Mouse (Mus musculus) kidney, adult 18-20 months (tissue): ENCODE data around the gene Lztr1.
A peak's percentile ranks its signal among the peaks of the same experiment; 100 is the strongest.
"Not testable (repeated sequence)": the region's sequence is repeated elsewhere in the genome, so short reads cannot be mapped to it uniquely, and the experiment has no call there.

Experiments
- DNase-seq: peaks from one replicate; pipeline ENCODE4 v3.0.0; 2021

Lztr1 gene

GRCm38 (mm10) chr16:17508031-17508430 is 457 bp upstream of the Lztr1 start:
- DNase-seq, result not testable (repeated sequence)

DNA sequence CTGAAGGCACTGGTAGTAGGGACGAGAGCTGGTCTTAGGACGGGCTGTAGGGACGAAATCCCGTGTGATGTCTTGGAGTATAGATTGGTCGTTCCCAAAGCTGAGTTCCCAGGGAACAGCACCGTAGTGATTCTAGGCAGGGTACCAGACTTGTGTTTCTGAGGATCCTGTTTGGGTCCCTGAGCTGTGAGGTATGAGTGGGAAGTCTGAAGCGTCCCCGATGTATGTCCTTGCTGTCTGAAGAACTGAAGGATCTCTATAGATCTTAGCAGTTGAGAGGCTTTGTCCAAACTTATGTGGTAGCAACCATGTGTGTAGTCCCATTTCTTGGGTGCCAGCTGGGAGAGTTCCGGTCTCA is 731 bp downstream of the Lztr1 start:
- DNase-seq, result no peak

- no peak for DNase-seq
Measured at GRCm38 (mm10) chr16:17510143-17510542, 1.7 kb downstream of the Lztr1 start.

DNA sequence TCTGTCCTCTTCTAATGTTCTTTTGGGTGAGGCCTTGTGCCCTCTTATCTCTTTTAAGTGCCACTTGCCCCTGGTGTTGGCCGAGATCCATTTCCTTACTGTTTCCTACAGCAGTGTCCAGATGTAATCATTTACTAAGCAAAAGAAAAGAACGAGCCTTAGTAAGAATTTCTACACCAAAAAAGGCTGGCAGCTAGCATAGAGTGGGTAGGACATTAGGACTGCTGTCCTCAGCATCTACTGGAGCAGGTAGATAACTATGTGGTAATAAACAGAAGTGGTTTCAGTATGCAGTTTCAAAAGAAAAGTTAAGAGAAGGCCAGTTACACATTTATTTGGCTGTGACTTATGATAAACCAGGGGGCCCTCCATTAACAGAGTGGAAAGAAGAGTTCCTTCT is 2.2 kb downstream of the Lztr1 start:
- no peak for DNase-seq

DNA sequence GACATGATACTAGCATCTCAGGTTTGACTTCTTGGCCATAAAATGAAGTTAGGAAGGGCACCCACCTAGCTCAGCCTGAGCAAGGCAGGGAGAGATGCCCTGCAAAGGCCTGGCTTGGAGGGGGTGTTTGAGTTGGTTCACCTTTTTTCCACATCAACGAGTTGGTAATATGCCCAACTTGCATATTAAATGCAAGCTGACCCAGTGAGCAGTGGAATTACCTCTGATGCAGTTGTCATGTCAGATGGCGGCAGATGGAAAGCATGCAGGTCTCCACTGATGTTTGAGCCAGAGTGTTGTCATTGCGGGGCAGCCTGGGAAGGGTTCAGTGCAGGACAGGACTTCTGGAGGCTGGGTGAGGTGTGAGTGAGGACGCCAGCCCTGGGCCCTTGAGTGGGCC is 2.9 kb downstream of the Lztr1 start:
- no peak for DNase-seq

- DNase-seq, result no peak
Measured at GRCm38 (mm10) chr16:17518910-17519309, 10.4 kb downstream of the Lztr1 start.

DNA sequence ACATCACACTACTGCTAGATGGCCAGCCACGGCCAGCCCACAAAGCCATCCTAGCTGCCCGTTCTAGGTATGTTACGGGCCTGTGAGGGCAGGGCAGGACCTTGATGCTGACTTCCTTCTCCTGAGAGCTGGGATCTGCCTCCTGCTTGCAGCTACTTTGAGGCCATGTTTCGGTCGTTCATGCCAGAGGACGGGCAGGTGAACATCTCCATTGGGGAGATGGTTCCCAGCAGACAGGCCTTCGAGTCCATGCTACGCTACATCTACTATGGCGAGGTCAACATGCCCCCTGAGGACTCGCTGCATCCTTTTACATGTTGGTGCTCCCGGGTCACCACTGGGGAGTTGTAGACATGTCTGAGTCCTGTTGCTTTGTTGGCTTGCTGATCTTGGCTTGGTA is 15.7 kb downstream of the Lztr1 start:
- no peak for DNase-seq

- no peak for DNase-seq
Measured at GRCm38 (mm10) chr16:17525524-17525923, 17.0 kb downstream of the Lztr1 start.

GRCm38 (mm10) chr16:17526223-17526622 is 17.7 kb downstream of the Lztr1 start:
- DNase-seq, result peak; percentile 41

DNA sequence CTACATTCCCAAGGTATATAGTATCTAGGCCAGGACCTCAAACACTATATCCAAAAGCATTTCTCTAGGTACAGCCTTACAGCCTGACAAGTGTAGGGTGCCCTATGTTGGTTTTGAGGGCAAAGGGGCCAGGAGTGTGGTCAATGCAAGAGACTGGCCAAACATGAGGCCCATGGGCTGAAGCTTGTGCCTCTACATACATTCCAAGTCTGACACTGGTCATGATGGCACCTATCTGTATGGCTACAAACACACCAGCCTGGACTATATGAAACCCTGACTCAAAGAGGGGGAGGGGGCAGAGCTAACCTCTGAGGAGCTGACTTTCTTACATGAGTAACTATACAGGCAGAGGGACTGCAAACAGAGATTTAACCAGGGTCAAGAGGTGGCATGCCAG is 19.1 kb downstream of the Lztr1 start:
- no peak for DNase-seq

- DNase-seq, result no peak
Measured at GRCm38 (mm10) chr16:17528276-17528675, 19.8 kb downstream of the Lztr1 start.

GRCm38 (mm10) chr16:17529981-17530586 is 21.6 kb downstream of the Lztr1 start:
- DNase-seq, result no peak

DNA sequence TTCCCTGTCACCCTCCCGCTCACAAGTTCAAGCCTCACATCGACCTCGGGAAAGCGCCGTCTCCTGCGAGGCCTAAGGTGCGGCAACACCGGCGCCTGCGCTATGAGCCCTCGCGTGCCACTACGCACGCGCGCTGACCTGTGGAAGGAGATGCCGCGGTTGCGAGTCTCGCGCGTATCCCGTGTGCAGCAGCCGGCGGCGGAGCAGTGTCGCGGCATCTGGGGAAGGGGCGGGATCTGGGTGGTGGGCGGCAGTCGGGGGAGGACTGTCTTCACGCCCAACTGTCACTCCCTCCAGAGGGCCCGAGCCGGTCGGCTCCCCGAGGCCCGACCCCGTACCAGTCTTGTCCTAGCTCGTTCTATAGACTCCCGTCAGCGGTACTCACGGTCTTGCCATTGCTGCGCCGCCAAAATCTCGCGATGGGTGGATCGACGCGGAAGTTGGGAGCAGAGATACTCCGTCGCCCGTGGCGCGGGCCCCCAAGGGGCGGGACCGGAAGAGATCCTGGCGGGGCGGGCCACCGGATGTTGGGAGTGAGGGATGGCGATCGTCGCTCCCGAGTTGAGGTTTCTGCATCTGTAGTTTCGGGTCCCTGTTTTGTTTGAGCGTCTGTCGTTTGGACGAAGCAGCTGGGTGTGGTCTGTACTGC is 22.3 kb downstream of the Lztr1 start, which contains the start of gene Thap7:
Gene Thap7 (minus strand): TSS at position 497 of the 649 bp plus-strand sequence.
- DNase-seq, result peak; percentile 97

DNA sequence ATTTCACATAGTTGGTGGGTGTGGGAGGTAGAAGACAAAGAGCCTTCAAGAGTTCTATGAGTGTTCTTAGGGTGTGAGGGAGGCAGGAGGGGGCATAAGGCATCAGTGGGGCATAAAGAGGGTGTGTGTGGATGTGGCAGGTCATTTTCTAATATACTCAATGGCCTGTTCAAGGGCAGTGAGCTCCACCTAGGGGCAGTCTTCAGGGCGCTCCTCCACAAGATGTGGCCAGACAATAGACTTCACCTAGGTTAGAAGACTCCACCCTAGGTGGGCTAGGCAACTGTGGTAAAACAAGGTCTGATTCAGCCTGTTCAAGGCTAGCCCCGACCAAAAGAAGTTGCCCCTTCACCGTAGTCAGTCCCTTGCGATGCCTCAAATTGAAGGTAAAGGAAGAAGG is 23.8 kb downstream of the Lztr1 start:
- DNase-seq, result peak; percentile 49

DNA sequence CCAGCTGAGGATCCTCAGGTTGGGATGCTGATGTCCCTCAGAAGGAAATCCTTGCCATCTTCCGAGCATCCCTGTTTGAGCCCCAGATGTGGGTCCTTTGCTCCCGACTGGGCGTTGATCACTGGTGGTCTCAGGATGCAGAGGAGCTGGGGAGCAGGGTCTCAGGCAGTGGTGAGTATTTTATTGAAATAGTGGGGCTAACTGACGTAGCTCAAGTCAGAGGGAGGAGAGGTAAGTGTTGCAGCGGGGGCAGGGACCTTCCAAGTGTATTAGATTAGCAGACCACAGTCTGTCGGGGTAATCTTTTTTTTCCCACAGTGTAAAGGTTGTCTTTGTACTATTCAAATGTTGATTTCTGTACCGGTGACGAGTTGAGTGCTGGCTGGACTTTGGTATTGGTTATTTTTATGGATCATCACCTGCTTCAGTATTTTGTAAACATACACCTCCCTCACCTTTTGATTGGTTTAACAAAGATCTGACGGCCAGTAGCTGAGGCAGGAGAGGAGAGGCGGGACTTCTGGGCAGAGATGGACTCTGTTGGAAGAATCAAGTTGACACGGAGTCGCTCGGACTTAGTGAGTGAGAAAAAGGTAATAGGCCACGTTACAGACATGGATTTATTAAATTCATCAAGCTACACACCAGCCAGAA is 24.3 kb downstream of the Lztr1 start:
- DNase-seq, result no peak

DNA sequence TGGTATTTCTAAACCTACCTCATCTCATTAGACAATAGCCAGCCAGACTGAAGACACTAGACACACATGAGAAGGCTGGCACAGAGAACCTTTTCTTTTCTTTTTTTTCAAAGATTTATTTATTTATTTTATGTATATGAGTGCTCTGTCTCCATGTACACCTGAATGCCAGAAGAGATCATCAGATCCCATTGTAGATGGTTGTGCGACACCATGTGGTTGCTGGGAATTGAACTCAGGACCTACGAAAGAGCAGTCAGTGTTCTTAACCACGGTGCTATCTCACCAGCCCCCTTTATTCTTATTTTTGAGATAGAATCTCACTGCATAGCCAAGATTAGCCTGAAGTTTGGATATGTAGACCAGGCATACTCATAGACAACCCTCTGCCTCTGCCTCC is 28.1 kb downstream of the Lztr1 start:
- DNase-seq, result peak; percentile 30

DNA sequence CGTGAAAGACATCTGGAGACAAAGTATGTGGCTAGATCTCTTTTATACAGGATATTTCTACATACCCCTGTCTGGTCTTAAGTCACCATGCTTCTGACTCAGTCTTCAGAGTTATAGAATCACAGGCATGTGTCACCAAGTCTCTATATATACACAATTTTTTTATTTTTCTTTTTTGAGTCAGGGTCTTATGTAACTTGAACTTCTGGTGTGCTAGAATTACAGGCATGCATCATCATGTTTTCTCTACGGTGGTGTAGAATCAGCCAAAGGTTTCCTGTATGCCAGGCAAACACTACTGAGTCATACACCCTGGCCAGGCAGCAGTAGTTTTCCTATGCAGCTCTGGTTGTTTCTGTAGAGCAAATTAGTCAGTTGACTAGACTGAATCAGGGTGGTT is 34.1 kb downstream of the Lztr1 start:
- DNase-seq, result no peak

DNA sequence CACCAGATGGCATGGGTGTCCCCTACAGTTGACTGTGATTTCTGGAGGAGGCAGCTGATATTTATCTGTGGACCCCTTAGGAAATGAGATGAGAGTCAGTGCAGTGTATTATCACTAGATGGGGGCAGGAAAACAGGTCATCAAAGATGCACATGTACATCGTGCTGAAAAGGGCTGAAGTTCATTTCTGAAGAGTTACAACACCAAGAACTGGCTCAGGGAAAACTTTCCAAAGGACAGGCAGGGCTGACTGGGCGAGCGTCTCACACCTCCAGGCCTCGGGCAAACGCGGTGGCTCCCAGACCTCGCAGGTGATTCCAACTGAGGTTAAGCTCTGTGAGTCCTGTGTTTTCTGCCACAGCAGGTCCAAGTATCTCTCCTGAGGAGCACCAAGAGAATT is 44.3 kb downstream of the Lztr1 start:
- no peak for DNase-seq

GRCm38 (mm10) chr16:17553910-17554685 is 45.6 kb downstream of the Lztr1 start:
- peak; percentile 72 for DNase-seq

GRCm38 (mm10) chr16:17554702-17555101 is 46.2 kb downstream of the Lztr1 start:
- DNase-seq, result not testable (repeated sequence)

DNA sequence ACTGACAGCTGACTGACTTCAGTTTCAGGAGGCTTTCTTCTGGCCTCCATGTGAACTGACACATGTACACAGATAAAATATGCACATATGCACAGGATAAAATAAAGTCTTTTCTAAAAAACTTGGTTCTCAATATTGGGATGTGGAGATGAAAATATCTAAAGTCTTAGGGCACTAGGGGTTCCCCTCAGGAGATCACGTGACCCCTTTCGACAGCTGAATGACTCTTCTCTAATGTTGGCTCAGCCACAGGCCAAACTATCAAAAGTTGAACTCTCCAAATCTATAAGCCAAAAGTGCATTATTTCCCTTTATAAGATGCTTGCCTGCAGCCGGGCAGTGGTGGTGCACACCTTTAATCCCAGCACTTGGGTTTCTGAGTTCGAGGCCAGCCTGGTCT is 47.7 kb downstream of the Lztr1 start:
- no peak for DNase-seq

- DNase-seq, result no peak
Measured at GRCm38 (mm10) chr16:17556907-17557306, 48.4 kb downstream of the Lztr1 start.

GRCm38 (mm10) chr16:17557947-17558480 is 49.5 kb downstream of the Lztr1 start:
- DNase-seq, result peak; percentile 79
